In the genomic region with DNA sequence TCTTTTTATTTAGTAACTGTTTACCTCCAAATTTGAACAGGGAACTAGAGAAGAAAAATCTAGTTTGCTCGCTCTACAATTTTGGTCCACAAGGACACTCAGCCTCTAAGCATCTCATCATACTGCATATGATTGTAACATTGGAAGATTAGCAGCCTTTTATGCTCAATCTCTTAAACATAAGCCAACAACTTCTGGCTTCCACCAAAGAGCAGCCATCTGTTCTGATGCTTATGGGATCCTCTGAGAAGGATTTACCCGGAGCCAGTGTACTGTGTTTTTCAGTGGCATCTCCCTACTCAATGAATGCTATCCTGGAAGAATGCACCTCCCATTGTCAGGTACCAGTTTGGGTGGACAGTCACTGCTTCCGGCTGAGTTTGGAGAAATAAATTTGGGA, we compare ENCODE assay signal across 29 mouse cellular contexts.
DNase-seq lines count a peak whose midpoint lies in the region; ATAC-seq and TF ChIP-seq lines count a peak whose summit lies in the region.
"Had no signal": no experiment of that assay in that cellular context is flagged by ENCODE, and none has a peak within 500 bp of the region (broad histone marks: within the 10 kb centered on the region; RNA-seq: fewer than 3 reads in every experiment).

No protein-coding gene starts in this region.

- H3K4me1 ChIP-seq in forebrain, embryonic 15.5 days: peaks cover 4% of the 10 kb centered on the region
- H3K4me1 ChIP-seq in forebrain, embryonic 11.5 days (replicated peaks; ENCODE audit: control insufficient read depth, insufficient read depth, low read length): no peaks in the 10 kb centered on the region
- no peaks in the 10 kb centered on the region for H3K4me1 ChIP-seq in hindbrain, embryonic 13.5 days (replicated peaks)
- H3K4me1 ChIP-seq: embryonic facial prominence, embryonic 12.5 days; heart, embryonic 12.5 days; limb, embryonic 12.5 days; liver, embryonic 15.5 days had no signal

- DNase-seq in forebrain, embryonic 11.5 days (ENCODE audit: low spot score): no peak
- peak; percentile 21 to 34 for DNase-seq in layer of hippocampus, adult 2 months (ENCODE audit: low spot score in 2 of 2)
- DNase-seq in layer of hippocampus, postnatal 10 days (ENCODE audit: low spot score in 2 of 2): no peak
- peak; percentile 37 to 58 for DNase-seq in right cerebral cortex, postnatal 10 days (ENCODE audit: low spot score in 2 of 2)
- DNase-seq in right cerebral cortex, adult 2 months (ENCODE audit: low spot score in 2 of 2): no peak
- DNase-seq in layer of hippocampus, postnatal 36 days: peak; percentile 3 to 12
- DNase-seq: adrenal gland, adult 8-10 months; cerebellum, adult 11-12 months; cerebellum, adult 9-11 months; embryo, embryonic 11 days; gastrocnemius, postnatal 25 days; heart, adult 18-20 months; heart, postnatal 4 days; kidney, adult 9 months; kidney, postnatal 10 days; lung, embryonic 14.5 days; thymus, adult 2 months; thymus, postnatal 36 days had no signal

- no peak for ATAC-seq in forebrain, embryonic 15.5 days (replicated peaks)
- no peak for ATAC-seq in forebrain, embryonic 11.5 days (replicated peaks; ENCODE audit: low FRiP score)
- ATAC-seq in hindbrain, embryonic 13.5 days (ENCODE audit: low FRiP score): no peak
- ATAC-seq: intestine, postnatal 0 days; midbrain, embryonic 16.5 days had no signal

- TF ChIP-seq CTCF in layer of hippocampus, adult 2 months (conservative IDR thresholded peaks at IDR 0.05): no peak

- 68% methylated on average over 3 of the region's 3 CpGs for WGBS in forebrain, embryonic 15.5 days
- 90% methylated on average over 3 of the region's 3 CpGs for WGBS in forebrain, embryonic 11.5 days
- 93% methylated on average over 3 of the region's 3 CpGs for WGBS in hindbrain, embryonic 13.5 days

- H3K27me3 ChIP-seq in forebrain, embryonic 15.5 days: no peaks in the 10 kb centered on the region
- H3K27me3 ChIP-seq in forebrain, embryonic 11.5 days (ENCODE audit: control insufficient read depth, insufficient read depth, low read length): no peaks in the 10 kb centered on the region
- H3K27me3 ChIP-seq in hindbrain, embryonic 13.5 days: no peaks in the 10 kb centered on the region
- H3K27me3 ChIP-seq: embryonic facial prominence, embryonic 12.5 days; heart, embryonic 12.5 days; limb, embryonic 12.5 days; liver, embryonic 15.5 days had no signal

- no peak overlapping the region for H3K4me3 ChIP-seq in forebrain, embryonic 15.5 days
- H3K4me3 ChIP-seq in forebrain, embryonic 11.5 days (ENCODE audit: low read depth, low read length): no peak overlapping the region
- no peak overlapping the region for H3K4me3 ChIP-seq in layer of hippocampus, adult 2 months
- H3K4me3 ChIP-seq in hindbrain, embryonic 13.5 days: no peak overlapping the region
- H3K4me3 ChIP-seq: embryonic facial prominence, embryonic 12.5 days; heart, embryonic 12.5 days; limb, embryonic 12.5 days; liver, embryonic 15.5 days had no signal

- peaks cover 3% of the 10 kb centered on the region; the same call in 1 of the 2 replicates for H3K9me3 ChIP-seq in forebrain, embryonic 15.5 days
- no peaks in the 10 kb centered on the region; the same call in 1 of the 2 replicates for H3K9me3 ChIP-seq in forebrain, embryonic 11.5 days (ENCODE audit: control insufficient read depth, low read length)
- H3K9me3 ChIP-seq in hindbrain, embryonic 13.5 days: peaks cover 6% of the 10 kb centered on the region; the same call in 1 of the 2 replicates
- H3K9me3 ChIP-seq: heart, embryonic 12.5 days had no signal

- H3K9ac ChIP-seq in forebrain, embryonic 15.5 days (replicated peaks): no peak overlapping the region
- no peak overlapping the region for H3K9ac ChIP-seq in forebrain, embryonic 11.5 days (ENCODE audit: low read length)
- H3K9ac ChIP-seq in hindbrain, embryonic 13.5 days: no peak overlapping the region
- H3K9ac ChIP-seq: embryonic facial prominence, embryonic 12.5 days; heart, embryonic 12.5 days; hindbrain, embryonic 14.5 days; limb, embryonic 12.5 days; liver, embryonic 15.5 days; lung, embryonic 14.5 days had no signal

- H3K36me3 ChIP-seq in forebrain, embryonic 15.5 days: no peaks in the 10 kb centered on the region
- no peaks in the 10 kb centered on the region for H3K36me3 ChIP-seq in forebrain, embryonic 11.5 days (ENCODE audit: control insufficient read depth, insufficient read depth, low read length)
- no peaks in the 10 kb centered on the region for H3K36me3 ChIP-seq in hindbrain, embryonic 13.5 days
- H3K36me3 ChIP-seq: embryonic facial prominence, embryonic 12.5 days; G1E; heart, embryonic 12.5 days; limb, embryonic 12.5 days; liver, embryonic 15.5 days had no signal

- no peak overlapping the region for H3K4me2 ChIP-seq in forebrain, embryonic 15.5 days (replicated peaks)
- no peak overlapping the region for H3K4me2 ChIP-seq in forebrain, embryonic 11.5 days (ENCODE audit: low read depth, low read length, severe bottlenecking)
- no peak overlapping the region for H3K4me2 ChIP-seq in hindbrain, embryonic 13.5 days
- H3K4me2 ChIP-seq: embryonic facial prominence, embryonic 12.5 days; heart, embryonic 12.5 days; hindbrain, embryonic 14.5 days; limb, embryonic 12.5 days; liver, embryonic 15.5 days; lung, embryonic 14.5 days; midbrain, embryonic 11.5 days had no signal

- 0 out of 2 replicates have a peak overlapping the region, but pooled peaks have one; percentile 25 for H3K27ac ChIP-seq in forebrain, embryonic 15.5 days (replicated peaks)
- no peak overlapping the region for H3K27ac ChIP-seq in forebrain, embryonic 11.5 days (ENCODE audit: low read depth, low read length)
- no peak overlapping the region for H3K27ac ChIP-seq in layer of hippocampus, adult 2 months
- no peak overlapping the region for H3K27ac ChIP-seq in hindbrain, embryonic 13.5 days
- H3K27ac ChIP-seq: embryonic facial prominence, embryonic 12.5 days; hindbrain, embryonic 14.5 days; limb, embryonic 12.5 days; liver, embryonic 15.5 days had no signal

Comparison
In these comparisons a context has a peak if more than half of its experiments do, and no peak if none do; other contexts are left out.
1. DNase-seq: peak in layer of hippocampus, adult 2 months (2 of 2), right cerebral cortex, postnatal 10 days (2 of 2) and layer of hippocampus, postnatal 36 days (2 of 2); none in forebrain, embryonic 11.5 days (single experiment), layer of hippocampus, postnatal 10 days (0 of 2) and right cerebral cortex, adult 2 months (0 of 2).